Mouse (Mus musculus) cerebellum, adult 8-10 months (tissue): Measurements from ENCODE around the gene Cfap221.
A peak's percentile ranks its signal among the peaks of the same experiment; 100 is the strongest.

Experiments used
- DNase-seq: peaks from one replicate; pipeline ENCODE4 v3.0.0; 2022

Cfap221 gene

DNA sequence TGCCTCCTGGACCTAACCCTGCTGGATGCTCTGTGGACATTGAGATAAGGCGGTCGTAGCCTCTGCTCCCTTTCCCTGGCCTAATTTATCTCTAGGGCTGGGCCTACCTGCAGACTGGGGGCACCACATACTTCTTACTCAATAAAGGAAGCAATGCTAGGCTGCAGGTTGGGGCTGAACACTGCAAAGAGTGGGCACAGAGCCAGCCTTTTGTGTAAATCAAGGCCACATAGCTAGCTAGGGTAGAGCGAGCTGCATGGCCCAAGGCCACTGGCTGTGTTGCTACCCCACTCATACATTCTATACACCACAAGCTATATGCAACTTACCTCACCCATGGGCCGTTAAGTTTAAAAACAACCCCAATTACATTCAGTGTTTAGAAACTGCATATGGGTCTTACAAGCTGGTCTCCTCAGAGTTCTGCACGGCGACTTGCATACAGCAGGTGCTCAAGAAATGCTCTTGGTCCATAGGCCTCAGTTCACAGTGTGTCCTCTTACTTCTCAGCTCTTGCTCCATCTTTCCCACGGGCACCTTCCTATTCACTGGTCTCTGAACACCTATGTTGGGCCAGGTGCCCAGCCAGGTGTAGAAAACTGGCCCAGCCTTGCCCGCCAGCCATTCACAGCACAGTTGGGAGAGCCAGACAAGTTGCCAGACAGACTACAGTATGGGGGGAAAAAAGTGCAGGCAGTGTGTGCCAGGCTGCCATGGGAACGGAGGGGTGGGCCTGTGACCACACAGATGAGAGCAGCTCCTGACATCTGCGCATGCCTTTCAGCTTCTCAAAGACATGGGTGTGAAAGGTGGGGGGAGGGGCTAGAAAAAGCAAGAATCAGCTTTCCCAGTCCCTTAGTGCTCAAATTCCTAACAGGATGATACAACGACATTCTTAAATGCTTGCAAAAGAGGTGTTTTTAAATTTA, 97.6 kb downstream of the Cfap221 start:
- no peak for DNase-seq

DNA sequence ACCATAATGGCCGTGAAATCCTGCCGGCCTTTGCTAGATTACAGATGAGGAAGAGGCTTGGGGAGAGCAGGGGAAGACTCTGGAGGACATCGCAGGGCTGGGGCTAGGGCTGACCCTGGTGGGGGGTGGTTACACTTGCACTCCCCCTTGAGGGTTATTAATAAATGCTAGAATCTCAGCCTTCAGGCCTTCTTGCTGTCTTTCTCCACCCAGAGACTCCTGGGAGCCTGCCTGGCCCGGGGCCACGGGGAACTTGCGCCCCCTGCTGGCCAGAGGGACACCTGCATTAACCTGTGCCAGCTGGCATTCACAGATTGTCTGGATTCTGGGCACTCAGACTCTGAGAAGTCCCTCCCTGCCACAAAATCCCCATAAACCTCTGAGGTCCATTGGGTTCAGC, 102.1 kb downstream of the Cfap221 start:
- peak; percentile 59 for DNase-seq

DNA sequence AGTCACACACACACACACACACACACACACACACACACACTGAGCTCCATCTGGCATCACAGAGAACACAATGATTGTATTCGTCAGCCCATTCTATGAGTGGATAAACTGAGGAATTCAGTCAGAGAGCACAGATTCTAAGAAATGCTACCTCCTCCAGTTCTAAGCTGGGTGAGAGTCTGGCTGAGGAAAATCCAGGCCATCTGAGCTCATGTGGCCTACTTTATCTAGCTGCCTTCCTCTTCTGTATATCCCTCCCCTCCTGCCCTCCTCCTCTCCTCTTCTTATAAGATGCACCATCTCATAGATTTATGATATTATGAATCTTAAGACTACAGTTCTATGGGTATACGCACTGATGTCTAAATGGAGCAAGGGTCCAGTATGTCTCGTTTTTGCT, 103.4 kb downstream of the Cfap221 start:
- no peak for DNase-seq

DNA sequence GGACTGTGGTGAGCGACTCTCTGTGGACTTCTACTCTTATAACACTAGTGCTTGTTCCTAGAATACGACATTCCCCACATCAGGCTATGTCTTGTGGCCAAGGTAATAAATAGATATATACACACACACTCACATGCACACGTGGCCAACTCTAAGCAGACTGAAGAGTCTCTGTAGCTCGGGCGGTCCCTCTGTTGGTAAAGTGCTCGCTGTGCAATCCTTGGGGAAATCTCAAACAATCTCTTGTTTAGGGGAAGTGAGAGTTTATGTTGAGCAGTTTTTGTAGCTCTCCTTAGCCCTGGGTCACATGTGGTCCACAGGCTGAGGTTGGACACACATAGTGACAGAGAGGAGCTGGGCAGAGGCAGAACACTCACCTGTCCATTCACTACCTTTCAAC, 104.1 kb downstream of the Cfap221 start:
- no peak for DNase-seq

DNA sequence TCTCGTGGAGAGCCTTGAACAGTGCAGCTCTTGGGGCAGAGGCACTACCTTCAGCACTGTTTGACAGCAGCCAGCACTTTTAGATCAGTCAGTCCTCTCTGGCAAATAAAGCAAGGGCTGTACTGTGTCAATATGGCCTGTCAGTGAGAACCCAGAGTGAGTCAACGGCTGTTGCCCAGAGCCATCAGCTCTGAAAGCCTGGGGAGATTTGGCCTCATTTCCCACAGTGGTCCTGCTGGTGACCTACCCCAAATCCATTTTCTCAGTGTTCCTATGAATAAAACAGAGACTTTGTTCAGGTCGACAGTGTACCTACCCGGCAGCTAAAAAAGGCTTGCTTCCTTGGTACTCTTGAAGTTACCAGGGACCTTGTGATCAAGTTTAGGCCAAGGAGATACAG, 105.2 kb downstream of the Cfap221 start:
- DNase-seq = peak; percentile 30

DNA sequence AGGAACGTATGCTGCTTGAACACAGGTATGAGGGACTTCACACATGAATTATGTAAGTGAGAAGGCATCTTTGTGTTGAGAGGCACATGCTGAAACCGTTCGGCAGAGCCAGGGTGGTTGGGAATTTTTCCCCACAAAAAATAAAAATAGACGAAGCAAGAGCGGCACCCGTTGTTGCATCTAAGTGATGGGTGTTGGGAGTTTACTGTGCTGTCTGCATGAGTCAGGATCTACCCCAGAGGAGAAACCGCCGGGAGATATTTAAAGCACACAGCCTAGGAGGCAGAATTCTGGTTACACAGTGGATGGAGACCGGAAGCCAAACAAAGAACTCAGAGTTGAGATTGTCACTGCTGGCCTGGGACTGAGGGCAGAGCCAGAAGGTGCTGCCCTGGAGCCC, 105.9 kb downstream of the Cfap221 start:
- no peak for DNase-seq

DNA sequence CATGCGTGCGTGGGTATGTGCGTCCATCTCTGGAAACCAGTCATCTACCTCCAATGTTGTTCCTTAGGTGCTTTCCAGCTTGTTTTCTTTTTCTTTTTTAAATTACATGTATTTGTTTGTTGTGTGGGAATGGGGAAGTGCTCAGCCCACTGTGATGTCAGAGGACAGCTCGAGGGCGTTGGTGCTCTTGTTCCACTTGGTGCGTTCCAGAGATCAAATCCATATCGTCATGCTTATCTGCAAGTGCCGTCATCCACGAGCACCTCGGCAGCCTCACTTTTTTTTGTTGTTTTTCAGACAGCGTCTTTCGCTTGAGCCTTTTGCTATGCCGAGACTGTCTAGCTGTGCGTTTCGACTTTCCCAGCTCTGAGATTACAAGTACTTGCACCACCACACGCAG, 107.7 kb downstream of the Cfap221 start:
- no peak for DNase-seq

DNA sequence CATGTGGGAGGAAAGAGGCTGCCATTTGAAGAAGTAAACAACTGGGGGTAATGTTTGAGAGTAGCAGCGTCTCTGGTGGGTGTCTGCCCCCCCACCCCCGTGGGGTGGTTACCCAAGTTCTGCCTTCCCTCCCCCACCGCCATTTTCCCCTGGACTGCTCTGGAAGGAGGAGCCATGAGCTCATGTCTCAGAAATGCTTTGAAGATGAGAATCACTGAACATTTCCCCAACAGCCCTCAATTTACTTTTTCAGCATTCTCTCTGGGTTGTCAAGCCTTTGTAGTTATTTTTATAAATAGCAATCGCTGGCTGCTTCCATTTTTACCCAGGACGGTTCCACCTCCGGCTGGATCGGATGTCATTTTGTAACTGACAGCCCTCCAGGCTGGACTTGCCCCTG, 110.7 kb downstream of the Cfap221 start:
- no peak for DNase-seq

DNA sequence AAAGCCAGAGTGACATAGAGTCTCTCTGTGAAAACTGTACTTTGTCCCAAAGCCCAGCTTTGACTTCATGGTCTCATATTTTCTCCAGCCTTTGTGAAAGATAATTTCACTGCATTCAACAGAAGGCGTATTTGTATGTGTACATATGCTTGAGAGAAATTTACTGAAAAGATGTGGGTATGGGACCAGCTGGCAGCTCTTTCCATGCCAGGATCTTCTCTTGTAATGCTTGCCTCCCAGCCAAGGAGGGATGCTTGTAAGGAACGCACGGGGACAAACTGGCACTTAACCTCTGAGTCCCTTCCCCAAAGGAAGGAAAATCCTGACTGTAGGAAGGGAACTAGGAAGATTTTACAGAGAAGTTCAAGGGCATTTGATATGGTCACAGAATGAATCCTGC, 112.8 kb downstream of the Cfap221 start:
- no peak for DNase-seq

DNA sequence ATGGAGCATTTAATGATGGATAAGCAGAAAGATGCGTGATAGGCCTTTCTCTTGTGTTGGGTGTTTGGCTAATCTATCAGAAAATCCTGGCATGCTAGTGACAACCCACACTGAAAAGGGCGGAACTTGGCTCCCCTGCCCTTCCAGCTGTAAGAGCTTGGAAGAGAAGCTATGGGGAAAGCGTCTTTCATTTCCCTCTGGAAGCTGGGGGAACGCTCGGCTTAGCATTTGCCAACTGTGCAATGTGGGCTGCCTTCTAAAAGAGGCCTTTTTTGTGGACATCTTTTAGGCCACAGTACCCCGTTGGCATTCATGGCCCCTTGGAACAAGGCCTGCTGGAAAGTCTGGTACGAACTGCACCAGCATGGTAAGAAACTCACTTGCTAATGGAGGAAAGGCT, 118.1 kb downstream of the Cfap221 start:
- DNase-seq = no peak

DNA sequence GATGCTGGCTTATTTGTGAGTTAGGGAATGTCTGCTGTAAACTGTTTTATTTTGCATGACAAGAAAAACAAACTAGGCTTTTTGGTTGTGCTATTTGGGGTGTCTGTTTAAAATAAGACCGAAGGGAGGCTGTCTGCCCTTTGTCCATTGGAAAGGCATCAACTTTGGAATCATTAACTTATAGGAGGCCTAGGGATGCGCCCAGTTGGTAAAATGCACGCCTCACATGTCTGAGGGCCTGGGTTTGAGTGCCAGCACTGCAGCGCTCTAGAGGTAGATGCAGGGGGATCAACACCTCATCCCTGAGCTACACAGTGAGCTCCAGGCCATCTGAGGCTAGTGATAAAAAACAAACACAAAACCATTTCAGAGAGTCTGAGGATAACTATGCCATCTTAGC, 119.6 kb downstream of the Cfap221 start:
- no peak for DNase-seq
